Mouse (Mus musculus): ENCODE results near the gene Rerg. TPM values are rescaled to one million over a fixed set of nuclear protein-coding genes. Genes with fewer than 3 reads are reported as not detected.

Gene Rerg
- polyA plus RNA-seq, 1 experiment from 2014 or later = 24.9 TPM

GRCm38 (mm10) chr6:137142796-137143195, 27.5 kb downstream of the Rerg start:
- Histone ChIP-seq H3K27me3 (ENCODE audit: control insufficient read depth, insufficient read depth, low read depth, low read length) (no peaks in the 10 kb centered on the region), H3K36me3 (ENCODE audit: control insufficient read depth, insufficient read depth, low read length) (no peaks in the 10 kb centered on the region), H3K27ac (ENCODE audit: low read length) (peak overlapping the region; percentile 90), H3K9me3 (ENCODE audit: control insufficient read depth, low read length) (no peaks in the 10 kb centered on the region), H3K9ac (ENCODE audit: low read length) (peak overlapping the region; percentile 61), H3K4me1 (replicated peaks; ENCODE audit: control insufficient read depth, insufficient read depth, low read length) (peaks cover 34% of the 10 kb centered on the region), H3K4me3 (ENCODE audit: low read length) (peak overlapping the region; percentile 37), H3K4me2 (ENCODE audit: low read depth, low read length) (peak overlapping the region; percentile 59)
- 0% methylated on average over 8 of the region's 11 CpGs for WGBS
- peak; percentile 84 for ATAC-seq (ENCODE audit: low read depth)

GRCm38 (mm10) chr6:137141247-137141820, 29.0 kb downstream of the Rerg start:
- WGBS = 36% methylated on average over 5 of the region's 5 CpGs
- no peak for ATAC-seq (ENCODE audit: low read depth)
- Histone ChIP-seq H3K9ac (ENCODE audit: low read length) (no peak overlapping the region), H3K27ac (ENCODE audit: low read length) (peak overlapping the region; percentile 20; the same call in 1 of the 2 replicates), H3K4me1 (replicated peaks; ENCODE audit: control insufficient read depth, insufficient read depth, low read length) (peaks cover 34% of the 10 kb centered on the region), H3K4me3 (ENCODE audit: low read length) (no peak overlapping the region), H3K36me3 (ENCODE audit: control insufficient read depth, insufficient read depth, low read length) (no peaks in the 10 kb centered on the region), H3K4me2 (ENCODE audit: low read depth, low read length) (no peak overlapping the region), H3K9me3 (ENCODE audit: control insufficient read depth, low read length) (no peaks in the 10 kb centered on the region), H3K27me3 (ENCODE audit: control insufficient read depth, insufficient read depth, low read depth, low read length) (no peaks in the 10 kb centered on the region)

- H3K4me3 ChIP-seq (ENCODE audit: low read length) = no peak overlapping the region
- H3K9me3 ChIP-seq (ENCODE audit: control insufficient read depth, low read length) = no peaks in the 10 kb centered on the region
- 57% methylated on average over 8 of the region's 8 CpGs for WGBS
- no peaks in the 10 kb centered on the region for H3K36me3 ChIP-seq (ENCODE audit: control insufficient read depth, insufficient read depth, low read length)
- H3K4me1 ChIP-seq (replicated peaks; ENCODE audit: control insufficient read depth, insufficient read depth, low read length) = peaks cover 25% of the 10 kb centered on the region
- no peak for ATAC-seq (ENCODE audit: low read depth)
- no peak overlapping the region for H3K27ac ChIP-seq (ENCODE audit: low read length)
- H3K4me2 ChIP-seq (ENCODE audit: low read depth, low read length) = no peak overlapping the region
- H3K9ac ChIP-seq (ENCODE audit: low read length) = no peak overlapping the region
- no peaks in the 10 kb centered on the region for H3K27me3 ChIP-seq (ENCODE audit: control insufficient read depth, insufficient read depth, low read depth, low read length)
Observed at GRCm38 (mm10) chr6:137138822-137139221, 31.5 kb downstream of the Rerg start.

GRCm38 (mm10) chr6:137138391-137138790, 31.9 kb downstream of the Rerg start:
- no peaks in the 10 kb centered on the region for H3K36me3 ChIP-seq (ENCODE audit: control insufficient read depth, insufficient read depth, low read length)
- peaks cover 21% of the 10 kb centered on the region for H3K4me1 ChIP-seq (replicated peaks; ENCODE audit: control insufficient read depth, insufficient read depth, low read length)

GRCm38 (mm10) chr6:137136401-137136800, 33.9 kb downstream of the Rerg start:
- Histone ChIP-seq H3K4me3 (ENCODE audit: low read length) (no peak overlapping the region), H3K9ac (ENCODE audit: low read length) (no peak overlapping the region), H3K4me2 (ENCODE audit: low read depth, low read length) (no peak overlapping the region), H3K27ac (ENCODE audit: low read length) (no peak overlapping the region), H3K36me3 (ENCODE audit: control insufficient read depth, insufficient read depth, low read length) (no peaks in the 10 kb centered on the region), H3K4me1 (replicated peaks; ENCODE audit: control insufficient read depth, insufficient read depth, low read length) (peaks cover 9% of the 10 kb centered on the region), H3K9me3 (ENCODE audit: control insufficient read depth, low read length) (no peaks in the 10 kb centered on the region), H3K27me3 (ENCODE audit: control insufficient read depth, insufficient read depth, low read depth, low read length) (no peaks in the 10 kb centered on the region)
- 74% methylated on average over 4 of the region's 4 CpGs for WGBS
- ATAC-seq (ENCODE audit: low read depth) = no peak

More at GRCm38 (mm10) chr6:137138391-137138790, 31.9 kb downstream of the Rerg start:
- H3K4me2 ChIP-seq (ENCODE audit: low read depth, low read length) = no peak overlapping the region
- no peaks in the 10 kb centered on the region for H3K9me3 ChIP-seq (ENCODE audit: control insufficient read depth, low read length)
- H3K27ac ChIP-seq (ENCODE audit: low read length) = no peak overlapping the region
- WGBS = 39% methylated on average over 3 of the region's 3 CpGs
- H3K27me3 ChIP-seq (ENCODE audit: control insufficient read depth, insufficient read depth, low read depth, low read length) = no peaks in the 10 kb centered on the region
- no peak overlapping the region for H3K4me3 ChIP-seq (ENCODE audit: low read length)
- no peak for ATAC-seq (ENCODE audit: low read depth)
- no peak overlapping the region for H3K9ac ChIP-seq (ENCODE audit: low read length)

- Histone ChIP-seq H3K4me2 (ENCODE audit: low read depth, low read length) (no peak overlapping the region), H3K27me3 (ENCODE audit: control insufficient read depth, insufficient read depth, low read depth, low read length) (no peaks in the 10 kb centered on the region), H3K4me3 (ENCODE audit: low read length) (no peak overlapping the region), H3K4me1 (replicated peaks; ENCODE audit: control insufficient read depth, insufficient read depth, low read length) (peaks cover 3% of the 10 kb centered on the region; the same call in 1 of the 2 replicates), H3K9me3 (ENCODE audit: control insufficient read depth, low read length) (no peaks in the 10 kb centered on the region), H3K36me3 (ENCODE audit: control insufficient read depth, insufficient read depth, low read length) (no peaks in the 10 kb centered on the region), H3K27ac (ENCODE audit: low read length) (peak overlapping the region; percentile 43; the same call in 1 of the 2 replicates), H3K9ac (ENCODE audit: low read length) (no peak overlapping the region)
- 54% methylated on average over 20 of the region's 20 CpGs for WGBS
- ATAC-seq (ENCODE audit: low read depth) = peak; percentile 54
Observed at GRCm38 (mm10) chr6:137135506-137136391, 34.5 kb downstream of the Rerg start.

- H3K4me2 ChIP-seq (ENCODE audit: low read depth, low read length) = no peak overlapping the region
- 91% methylated on average over 1 of the region's 1 CpGs for WGBS
- no peak overlapping the region for H3K4me3 ChIP-seq (ENCODE audit: low read length)
- H3K9me3 ChIP-seq (ENCODE audit: control insufficient read depth, low read length) = no peaks in the 10 kb centered on the region
- no peaks in the 10 kb centered on the region for H3K27me3 ChIP-seq (ENCODE audit: control insufficient read depth, insufficient read depth, low read depth, low read length)
- H3K4me1 ChIP-seq (replicated peaks; ENCODE audit: control insufficient read depth, insufficient read depth, low read length) = peaks cover 10% of the 10 kb centered on the region
- ATAC-seq (ENCODE audit: low read depth) = no peak
- H3K27ac ChIP-seq (ENCODE audit: low read length) = no peak overlapping the region
- H3K36me3 ChIP-seq (ENCODE audit: control insufficient read depth, insufficient read depth, low read length) = no peaks in the 10 kb centered on the region
- no peak overlapping the region for H3K9ac ChIP-seq (ENCODE audit: low read length)
Observed at GRCm38 (mm10) chr6:137131794-137132193, 38.5 kb downstream of the Rerg start.

- Histone ChIP-seq H3K4me2 (ENCODE audit: low read depth, low read length) (no peak overlapping the region), H3K36me3 (ENCODE audit: control insufficient read depth, insufficient read depth, low read length) (no peaks in the 10 kb centered on the region), H3K27ac (ENCODE audit: low read length) (no peak overlapping the region), H3K4me1 (replicated peaks; ENCODE audit: control insufficient read depth, insufficient read depth, low read length) (peaks cover 15% of the 10 kb centered on the region), H3K9ac (ENCODE audit: low read length) (no peak overlapping the region), H3K9me3 (ENCODE audit: control insufficient read depth, low read length) (no peaks in the 10 kb centered on the region), H3K27me3 (ENCODE audit: control insufficient read depth, insufficient read depth, low read depth, low read length) (no peaks in the 10 kb centered on the region), H3K4me3 (ENCODE audit: low read length) (no peak overlapping the region)
- WGBS = 39% methylated on average over 6 of the region's 6 CpGs
- ATAC-seq (ENCODE audit: low read depth) = no peak
Observed at GRCm38 (mm10) chr6:137131349-137131748, 38.9 kb downstream of the Rerg start.

GRCm38 (mm10) chr6:137126861-137127260, 43.4 kb downstream of the Rerg start:
- Histone ChIP-seq H3K9ac (ENCODE audit: low read length) (no peak overlapping the region), H3K27me3 (ENCODE audit: control insufficient read depth, insufficient read depth, low read depth, low read length) (no peaks in the 10 kb centered on the region), H3K4me3 (ENCODE audit: low read length) (no peak overlapping the region), H3K36me3 (ENCODE audit: control insufficient read depth, insufficient read depth, low read length) (no peaks in the 10 kb centered on the region), H3K4me1 (replicated peaks; ENCODE audit: control insufficient read depth, insufficient read depth, low read length) (peaks cover 19% of the 10 kb centered on the region), H3K9me3 (ENCODE audit: control insufficient read depth, low read length) (no peaks in the 10 kb centered on the region), H3K27ac (ENCODE audit: low read length) (peak overlapping the region; percentile 39), H3K4me2 (ENCODE audit: low read depth, low read length) (no peak overlapping the region)
- WGBS = 30% methylated on average over 5 of the region's 5 CpGs
- no peak for ATAC-seq (ENCODE audit: low read depth)

Data from lung, embryonic 16.5 days (tissue).